Mouse (Mus musculus) heart, embryonic 12.5 days (tissue): Measurements from ENCODE around the gene Slc22a16. TPM values are rescaled to one million over a fixed set of nuclear protein-coding genes. Genes with fewer than 3 reads are reported as not detected.
"Not testable (repeated sequence)": the region's sequence is repeated elsewhere in the genome, so short reads cannot be mapped to it uniquely, and the experiment has no call there.

ENCODE experiments used
- ATAC-seq: fragments of 200-750 bp; cut with Nextera tagmentation; 2 replicates; pipeline ENCODE4 v1.8.0; 2017; ENCODE audit warnings: moderate TSS enrichment, moderate library complexity; ENCODE audit not compliant: insufficient number of reproducible peaks, low FRiP score
- H3K27ac ChIP-seq: fragments of 300-500 bp; sonication (generic); 2 replicates; pipeline ENCODE4 v1.5.1; 2016; ENCODE audit warnings: mild to moderate bottlenecking, moderate library complexity; ENCODE audit not compliant: poor library complexity, severe bottlenecking
- H3K27me3 ChIP-seq: fragments of 300-500 bp; sonication (generic); replicated peaks from 2 replicates; pipeline ENCODE4 v1.6.1; 2016; ENCODE audit warnings: mild to moderate bottlenecking, moderate library complexity
- H3K36me3 ChIP-seq: fragments of 300-500 bp; sonication (generic); 2 replicates; pipeline ENCODE4 v1.6.1; 2016; ENCODE audit warnings: mild to moderate bottlenecking, moderate library complexity
- H3K4me1 ChIP-seq: fragments of 300-500 bp; sonication (generic); replicated peaks from 2 replicates; pipeline ENCODE4 v1.6.1; 2016; ENCODE audit warnings: mild to moderate bottlenecking
- H3K4me2 ChIP-seq: fragments of 300-500 bp; sonication (generic); 2 replicates; pipeline ENCODE4 v1.6.1; 2016; ENCODE audit warnings: mild to moderate bottlenecking, moderate library complexity
- H3K4me3 ChIP-seq: fragments of 300-500 bp; sonication (generic); 2 replicates; pipeline ENCODE4 v1.5.1; 2016; ENCODE audit warnings: mild to moderate bottlenecking
- H3K9ac ChIP-seq: fragments of 300-500 bp; sonication (generic); 2 replicates; pipeline ENCODE4 v1.6.1; 2016; ENCODE audit warnings: mild to moderate bottlenecking, moderate library complexity
- H3K9me3 ChIP-seq: fragments of 300-500 bp; sonication (generic); replicated peaks from 2 replicates; pipeline ENCODE4 v1.6.1; 2016; ENCODE audit warnings: mild to moderate bottlenecking, moderate library complexity
- WGBS: fragments of 180-500 bp; shearing (Covaris S2); methylation state at CpG from one replicate; pipeline ENCODE4 v1.1.7; 2016; 5-methylcytosine and 5-hydroxymethylcytosine counted together
- polyA plus RNA-seq: library from polyadenylated mRNA; unstranded; fragments of >200 nt; fragmentation: Nextera tagmentation; extraction: Ambion mirVana; gene quantifications from 2 replicates; pipeline ENCODE4 v1.2.1, GENCODE M21; 2016

Slc22a16 gene
- polyA plus RNA-seq, 1 experiment from 2014 or later = not detected

DNA sequence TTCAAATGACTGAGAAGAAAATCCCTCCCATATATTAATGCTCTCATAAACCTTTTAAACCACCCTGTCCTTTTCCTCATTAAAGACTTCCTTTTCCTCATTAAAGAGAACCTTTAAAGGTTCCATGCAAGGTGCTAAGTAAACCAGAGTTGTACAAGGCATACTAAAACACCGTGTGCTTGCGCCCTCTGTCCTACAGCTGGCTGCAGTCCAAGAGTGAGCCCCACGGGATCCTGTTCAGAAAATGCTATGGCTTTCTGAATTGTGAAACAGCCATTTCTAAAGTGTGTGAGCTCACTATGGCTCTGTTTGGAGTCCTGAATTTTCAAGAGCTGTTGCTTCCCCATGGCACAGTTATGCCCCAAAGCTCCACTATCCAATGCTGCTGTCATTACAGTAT is 39.5 kb upstream of the Slc22a16 start:
- no peak overlapping the region for H3K9ac ChIP-seq
- H3K36me3 ChIP-seq = no peaks in the 10 kb centered on the region
- no peak for ATAC-seq
- no peak overlapping the region for H3K27ac ChIP-seq
- no peaks in the 10 kb centered on the region; the same call in 1 of the 2 replicates for H3K9me3 ChIP-seq
- 80% methylated on average over 3 of the region's 3 CpGs for WGBS
- no peaks in the 10 kb centered on the region for H3K27me3 ChIP-seq
- H3K4me2 ChIP-seq = no peak overlapping the region
- H3K4me1 ChIP-seq = 0 out of 2 replicates have a peak, but pooled peaks cover 4% of the 10 kb centered on the region
- H3K4me3 ChIP-seq = no peak overlapping the region

DNA sequence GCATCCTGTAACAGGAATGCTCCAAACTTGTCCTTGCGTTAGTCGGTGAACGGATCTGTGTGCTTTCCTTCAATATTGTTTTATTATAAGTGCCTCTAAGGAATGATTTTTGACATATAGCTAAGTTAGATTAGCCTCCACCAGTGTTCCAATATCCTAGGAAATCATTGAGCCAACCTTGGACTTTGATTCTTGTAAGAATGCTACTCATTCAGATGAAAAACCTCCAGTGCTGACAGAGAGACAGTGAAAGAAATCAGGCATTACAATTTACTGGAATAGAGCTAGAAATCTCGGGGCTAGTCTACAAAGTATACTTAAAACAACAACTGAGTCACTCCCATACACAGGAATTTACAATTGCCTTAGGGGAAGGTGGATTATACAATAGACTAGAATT is 37.5 kb upstream of the Slc22a16 start:
- not testable (repeated sequence) for H3K27ac ChIP-seq, H3K9ac ChIP-seq, ATAC-seq, H3K9me3 ChIP-seq, H3K27me3 ChIP-seq, H3K4me2 ChIP-seq, H3K36me3 ChIP-seq, H3K4me3 ChIP-seq, H3K4me1 ChIP-seq
- 88% methylated on average over 4 of the region's 4 CpGs for WGBS

GRCm38 (mm10) chr10:40541351-40541750 is 28.8 kb upstream of the Slc22a16 start:
- ATAC-seq = no peak
- 76% methylated on average over 6 of the region's 6 CpGs for WGBS
- no peaks in the 10 kb centered on the region for H3K36me3 ChIP-seq
- H3K27ac ChIP-seq = no peak overlapping the region
- H3K4me3 ChIP-seq = no peak overlapping the region
- H3K4me2 ChIP-seq = no peak overlapping the region
- H3K4me1 ChIP-seq = no peaks in the 10 kb centered on the region
- H3K27me3 ChIP-seq = no peaks in the 10 kb centered on the region
- H3K9me3 ChIP-seq = peaks cover 4% of the 10 kb centered on the region
- H3K9ac ChIP-seq = no peak overlapping the region

DNA sequence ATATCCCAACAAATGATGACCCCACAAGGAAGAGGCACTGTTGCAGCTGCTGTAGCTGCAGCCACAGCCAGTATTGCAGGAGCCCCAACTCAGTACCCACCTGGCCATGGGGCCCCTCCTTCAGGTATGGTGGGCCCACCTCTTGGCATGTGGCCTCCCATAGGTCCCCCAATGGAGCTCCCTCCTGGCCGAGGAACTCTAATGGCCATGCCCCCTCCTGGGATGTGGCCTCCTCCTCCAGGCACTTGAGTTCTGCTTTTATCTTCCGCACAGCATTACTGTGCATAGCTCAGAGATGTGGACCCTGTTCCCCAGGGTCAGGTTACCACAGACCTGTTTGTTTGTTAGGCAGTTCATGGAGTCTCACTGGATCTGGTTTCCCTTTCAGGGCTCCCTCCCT is 20.8 kb upstream of the Slc22a16 start:
- H3K27me3 ChIP-seq = no peaks in the 10 kb centered on the region
- H3K4me1 ChIP-seq = no peaks in the 10 kb centered on the region
- H3K4me2 ChIP-seq = no peak overlapping the region
- 56% methylated on average over 2 of the region's 2 CpGs for WGBS
- no peak for ATAC-seq
- no peaks in the 10 kb centered on the region; the same call in 1 of the 2 replicates for H3K9me3 ChIP-seq
- H3K27ac ChIP-seq = no peak overlapping the region
- H3K36me3 ChIP-seq = no peaks in the 10 kb centered on the region
- H3K9ac ChIP-seq = no peak overlapping the region
- no peak overlapping the region for H3K4me3 ChIP-seq

DNA sequence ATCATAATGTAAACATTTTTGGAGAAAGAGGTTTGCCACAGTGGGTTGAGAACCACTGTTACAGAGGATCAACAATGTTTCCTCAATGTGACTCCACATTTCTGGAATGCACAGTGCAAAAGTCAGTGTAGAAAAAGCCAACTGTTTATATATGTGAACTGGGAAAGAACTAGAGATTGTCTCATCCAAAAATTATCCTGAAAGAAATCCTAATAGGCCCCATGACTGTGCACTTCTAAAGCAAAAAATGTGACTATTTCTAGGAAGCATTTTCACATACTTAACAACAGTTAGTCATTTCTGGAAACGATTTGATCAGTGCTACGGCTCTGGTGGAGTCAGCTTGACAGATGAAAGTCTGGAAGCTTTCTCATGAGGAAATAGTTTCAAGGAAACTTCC is 18.3 kb upstream of the Slc22a16 start:
- no peaks in the 10 kb centered on the region for H3K27me3 ChIP-seq
- no peak overlapping the region for H3K9ac ChIP-seq
- H3K4me3 ChIP-seq = no peak overlapping the region
- H3K36me3 ChIP-seq = no peaks in the 10 kb centered on the region
- H3K27ac ChIP-seq = no peak overlapping the region
- no peak for ATAC-seq
- no peaks in the 10 kb centered on the region for H3K9me3 ChIP-seq
- no peak overlapping the region for H3K4me2 ChIP-seq
- 60% methylated on average over 2 of the region's 2 CpGs for WGBS
- no peaks in the 10 kb centered on the region for H3K4me1 ChIP-seq

GRCm38 (mm10) chr10:40565695-40566094 is 4.4 kb upstream of the Slc22a16 start:
- not testable (repeated sequence) for H3K9ac ChIP-seq

GRCm38 (mm10) chr10:40575912-40576634 is 5.9 kb downstream of the Slc22a16 start:
- Histone ChIP-seq H3K4me1 (no peaks in the 10 kb centered on the region), H3K27me3 (no peaks in the 10 kb centered on the region), H3K4me2 (no peak overlapping the region), H3K36me3 (no peaks in the 10 kb centered on the region), H3K9me3 (no peaks in the 10 kb centered on the region), H3K4me3 (no peak overlapping the region), H3K9ac (no peak overlapping the region), H3K27ac (no peak overlapping the region)
- 84% methylated on average over 7 of the region's 7 CpGs for WGBS
- no peak for ATAC-seq

More at GRCm38 (mm10) chr10:40565695-40566094, 4.4 kb upstream of the Slc22a16 start:
- H3K4me1 ChIP-seq, H3K4me3 ChIP-seq, H3K9me3 ChIP-seq, H3K36me3 ChIP-seq, H3K4me2 ChIP-seq, H3K27me3 ChIP-seq, H3K27ac ChIP-seq, ATAC-seq: not testable (repeated sequence)
- WGBS = 93% methylated on average over 6 of the region's 6 CpGs

- H3K27me3 ChIP-seq = no peaks in the 10 kb centered on the region
- H3K27ac ChIP-seq = no peak overlapping the region
- ATAC-seq = no peak
- no peak overlapping the region for H3K4me3 ChIP-seq
- H3K4me1 ChIP-seq = no peaks in the 10 kb centered on the region
- H3K9ac ChIP-seq = no peak overlapping the region
- 78% methylated on average over 8 of the region's 8 CpGs for whole genome bisulfite sequencing
- H3K36me3 ChIP-seq = no peaks in the 10 kb centered on the region
- peaks cover 3% of the 10 kb centered on the region for H3K9me3 ChIP-seq
- H3K4me2 ChIP-seq = no peak overlapping the region
These were observed 13.6 kb downstream of the Slc22a16 start for GRCm38 (mm10) chr10:40583584-40584255.

DNA sequence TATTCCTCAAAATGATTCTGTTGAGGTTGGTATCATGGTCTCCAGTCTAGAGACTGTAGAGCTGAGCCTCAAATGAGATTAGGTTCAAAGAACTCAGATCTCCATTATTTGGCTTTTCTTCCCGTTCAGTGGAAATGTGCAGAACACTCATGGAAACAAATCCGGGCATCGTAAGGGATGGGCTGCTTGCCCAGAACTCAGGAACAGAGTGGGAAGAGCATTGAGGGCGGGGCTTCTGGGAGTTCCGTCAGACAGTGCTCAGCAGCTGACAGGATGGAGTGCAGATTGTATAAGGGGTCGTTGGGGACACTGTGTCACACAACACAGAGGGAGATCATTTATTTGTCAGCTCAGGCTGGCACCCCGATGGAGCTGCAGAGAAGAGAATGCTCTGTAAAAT is 22.1 kb downstream of the Slc22a16 start:
- no peak overlapping the region for H3K4me2 ChIP-seq
- ATAC-seq = no peak
- WGBS = 67% methylated on average over 7 of the region's 7 CpGs

GRCm38 (mm10) chr10:40597177-40597576 is 27.0 kb downstream of the Slc22a16 start:
- H3K9me3 ChIP-seq = 0 out of 2 replicates have a peak, but pooled peaks cover 6% of the 10 kb centered on the region
- ATAC-seq = no peak
- no peak overlapping the region for H3K4me3 ChIP-seq

More for the DNA sequence above, 22.1 kb downstream of the Slc22a16 start:
- Histone ChIP-seq H3K27ac (no peak overlapping the region), H3K9me3 (0 out of 2 replicates have a peak, but pooled peaks cover 6% of the 10 kb centered on the region), H3K27me3 (no peaks in the 10 kb centered on the region), H3K4me3 (no peak overlapping the region), H3K9ac (no peak overlapping the region), H3K36me3 (no peaks in the 10 kb centered on the region), H3K4me1 (no peaks in the 10 kb centered on the region)

GRCm38 (mm10) chr10:40604706-40605394 is 34.7 kb downstream of the Slc22a16 start:
- H3K4me1 ChIP-seq = no peaks in the 10 kb centered on the region
- no peaks in the 10 kb centered on the region for H3K27me3 ChIP-seq
- H3K9ac ChIP-seq = no peak overlapping the region
- WGBS = 58% methylated on average over 6 of the region's 6 CpGs
- no peak for ATAC-seq
- H3K4me2 ChIP-seq = no peak overlapping the region
- no peaks in the 10 kb centered on the region for H3K36me3 ChIP-seq
- no peak overlapping the region for H3K27ac ChIP-seq
- peaks cover 22% of the 10 kb centered on the region for H3K9me3 ChIP-seq
- no peak overlapping the region for H3K4me3 ChIP-seq

More at GRCm38 (mm10) chr10:40597177-40597576, 27.0 kb downstream of the Slc22a16 start:
- H3K27me3 ChIP-seq = no peaks in the 10 kb centered on the region
- WGBS = 71% methylated on average over 3 of the region's 3 CpGs
- H3K4me1 ChIP-seq = no peaks in the 10 kb centered on the region
- no peak overlapping the region for H3K9ac ChIP-seq
- H3K36me3 ChIP-seq = no peaks in the 10 kb centered on the region
- no peak overlapping the region for H3K4me2 ChIP-seq
- H3K27ac ChIP-seq = no peak overlapping the region
